In genomic region chr11:115202316-115202715, GRCm38 (mm10) we compare ENCODE assay signal across 8 mouse cellular contexts. TPM values are rescaled to one million over a fixed set of nuclear protein-coding genes. Genes with fewer than 3 reads are reported as not detected.
DNase-seq lines count a peak whose midpoint lies in the region; ATAC-seq and TF ChIP-seq lines count a peak whose summit lies in the region.

No protein-coding gene starts in this region.

- no peaks in the 10 kb centered on the region for H3K9me3 ChIP-seq in heart, embryonic 15.5 days (replicated peaks)
- H3K9me3 ChIP-seq in liver, embryonic 16.5 days (replicated peaks; ENCODE audit: control insufficient read depth, low read length), result no peaks in the 10 kb centered on the region
- H3K9me3 ChIP-seq in neural tube, embryonic 14.5 days (ENCODE audit: control insufficient read depth, low read length), result no peaks in the 10 kb centered on the region
- H3K9me3 ChIP-seq in stomach, postnatal 0 days (ENCODE audit: control insufficient read depth, low read length), result no peaks in the 10 kb centered on the region

- peak; percentile 58 to 66 for DNase-seq in adrenal gland, postnatal 4 days (ENCODE audit: low spot score in 2 of 2)
- DNase-seq in kidney, postnatal 10 days, result peak; percentile 90
- peak; percentile 87 for DNase-seq in stomach, postnatal 0 days (ENCODE audit: low spot score)

- 16% methylated on average over 12 of the region's 12 CpGs for WGBS in heart, embryonic 15.5 days
- 15% methylated on average over 12 of the region's 12 CpGs for WGBS in liver, embryonic 16.5 days (ENCODE audit: insufficient replicate concordance)
- 12% methylated on average over 12 of the region's 12 CpGs for WGBS in neural tube, embryonic 14.5 days
- 13% methylated on average over 12 of the region's 12 CpGs for WGBS in stomach, postnatal 0 days

- H3K4me2 ChIP-seq in heart, embryonic 15.5 days, result no peak overlapping the region
- no peak overlapping the region for H3K4me2 ChIP-seq in liver, embryonic 16.5 days (ENCODE audit: low read depth, low read length)
- no peak overlapping the region for H3K4me2 ChIP-seq in neural tube, embryonic 14.5 days (ENCODE audit: low read depth, low read length)
- H3K4me2 ChIP-seq in stomach, postnatal 0 days (replicated peaks; ENCODE audit: low read depth), result no peak overlapping the region

- no peak for TF ChIP-seq EP300 in stomach, postnatal 0 days (optimal IDR thresholded peaks at IDR 0.05)

- no peaks in the 10 kb centered on the region for H3K4me1 ChIP-seq in embryonic fibroblast, embryonic 13.5 days (ENCODE audit: control insufficient read depth, insufficient read depth, low read length)
- H3K4me1 ChIP-seq in heart, embryonic 15.5 days (replicated peaks), result no peaks in the 10 kb centered on the region
- no peaks in the 10 kb centered on the region for H3K4me1 ChIP-seq in liver, embryonic 16.5 days (ENCODE audit: control insufficient read depth, low read depth, low read length)
- H3K4me1 ChIP-seq in neural tube, embryonic 14.5 days (ENCODE audit: control insufficient read depth, insufficient read depth, low read length), result no peaks in the 10 kb centered on the region
- H3K4me1 ChIP-seq in stomach, postnatal 0 days (replicated peaks; ENCODE audit: control insufficient read depth, insufficient read depth), result no peaks in the 10 kb centered on the region

- peak; percentile 94 for TF ChIP-seq CTCF in C2C12 (IDR thresholded peaks at IDR 0.05; ENCODE audit: control insufficient read depth, insufficient read depth, insufficient read length)
- peak; percentile 88 for TF ChIP-seq CTCF in embryonic fibroblast, embryonic 13.5 days (IDR thresholded peaks at IDR 0.05; ENCODE audit: borderline replicate concordance, insufficient read depth, low read length)
- TF ChIP-seq CTCF in stomach, postnatal 0 days (IDR thresholded peaks at IDR 0.05; ENCODE audit: low read depth), result peak; percentile 97

- peak; percentile 70; the same call in 1 of the 2 replicates for ATAC-seq in heart, embryonic 15.5 days (replicated peaks; ENCODE audit: insufficient number of reproducible peaks, insufficient read depth, low FRiP score, low read depth)
- peak; percentile 64; the same call in 1 of the 2 replicates for ATAC-seq in liver, embryonic 16.5 days (ENCODE audit: low read depth)
- ATAC-seq in neural tube, embryonic 14.5 days (ENCODE audit: low read depth), result peak; percentile 84
- ATAC-seq in stomach, postnatal 0 days (ENCODE audit: low FRiP score, low TSS enrichment), result peak; percentile 84

- H3K79me3 ChIP-seq in C2C12 (ENCODE audit: low read depth), result no peaks in the 10 kb centered on the region

- no peaks in the 10 kb centered on the region for H3K79me2 ChIP-seq in C2C12 (ENCODE audit: control insufficient read depth, insufficient read depth)

- TF ChIP-seq POLR2A in embryonic fibroblast, embryonic 13.5 days (IDR thresholded peaks at IDR 0.05; ENCODE audit: low read depth, low read length), result no peak

- H3K27me3 ChIP-seq in C2C12 (ENCODE audit: control insufficient read depth, insufficient read depth, insufficient read length), result no peaks in the 10 kb centered on the region
- peaks cover 10% of the 10 kb centered on the region for H3K27me3 ChIP-seq in heart, embryonic 15.5 days
- no peaks in the 10 kb centered on the region for H3K27me3 ChIP-seq in liver, embryonic 16.5 days (ENCODE audit: control insufficient read depth, insufficient read depth, low read depth, low read length)
- H3K27me3 ChIP-seq in neural tube, embryonic 14.5 days (ENCODE audit: control insufficient read depth, insufficient read depth, low read length), result no peaks in the 10 kb centered on the region
- H3K27me3 ChIP-seq in stomach, postnatal 0 days (ENCODE audit: control insufficient read depth, insufficient read depth, low read length), result no peaks in the 10 kb centered on the region

- H3K9ac ChIP-seq in heart, embryonic 15.5 days, result no peak overlapping the region
- no peak overlapping the region for H3K9ac ChIP-seq in liver, embryonic 16.5 days (ENCODE audit: low read depth, low read length)
- H3K9ac ChIP-seq in neural tube, embryonic 14.5 days (replicated peaks; ENCODE audit: low read depth, low read length), result no peak overlapping the region
- H3K9ac ChIP-seq in stomach, postnatal 0 days (ENCODE audit: low read length), result no peak overlapping the region

- no peak overlapping the region for H3K27ac ChIP-seq in embryonic fibroblast, embryonic 13.5 days (ENCODE audit: insufficient read depth, low read length)
- H3K27ac ChIP-seq in heart, embryonic 15.5 days, result no peak overlapping the region
- H3K27ac ChIP-seq in liver, embryonic 16.5 days (ENCODE audit: low read length), result no peak overlapping the region
- no peak overlapping the region for H3K27ac ChIP-seq in neural tube, embryonic 14.5 days (ENCODE audit: low read depth, low read length)
- H3K27ac ChIP-seq in stomach, postnatal 0 days (replicated peaks), result no peak overlapping the region

- H3ac ChIP-seq in C2C12 (ENCODE audit: control insufficient read depth, insufficient read length, low read depth), result no peak overlapping the region

- peaks cover 10% of the 10 kb centered on the region for H3K36me3 ChIP-seq in C2C12 (ENCODE audit: control insufficient read depth, insufficient read depth)
- peaks cover 21% of the 10 kb centered on the region; the same call in 1 of the 2 replicates for H3K36me3 ChIP-seq in heart, embryonic 15.5 days
- H3K36me3 ChIP-seq in liver, embryonic 16.5 days (ENCODE audit: control insufficient read depth, insufficient read depth), result no peaks in the 10 kb centered on the region
- peaks cover 15% of the 10 kb centered on the region; the same call in 1 of the 2 replicates for H3K36me3 ChIP-seq in neural tube, embryonic 14.5 days (ENCODE audit: control insufficient read depth, insufficient read depth, low read length)
- peaks cover 23% of the 10 kb centered on the region for H3K36me3 ChIP-seq in stomach, postnatal 0 days (ENCODE audit: control insufficient read depth, insufficient read depth, low read length)

- H3K4me3 ChIP-seq in C2C12 (ENCODE audit: insufficient read depth, poor library complexity, severe bottlenecking), result no peak overlapping the region
- no peak overlapping the region for H3K4me3 ChIP-seq in embryonic fibroblast, embryonic 13.5 days (ENCODE audit: insufficient read depth, low read length)
- H3K4me3 ChIP-seq in heart, embryonic 15.5 days, result no peak overlapping the region
- H3K4me3 ChIP-seq in liver, embryonic 16.5 days (ENCODE audit: low read depth, low read length), result no peak overlapping the region
- H3K4me3 ChIP-seq in neural tube, embryonic 14.5 days (ENCODE audit: low read depth, low read length), result no peak overlapping the region
- H3K4me3 ChIP-seq in stomach, postnatal 0 days (ENCODE audit: low read depth, low read length), result no peak overlapping the region

TF ChIP-seq in C2C12, 6 proteins besides CTCF, POLR2A, EP300 and RAD21:
- TF ChIP-seq USF1 (IDR thresholded peaks at IDR 0.05; ENCODE audit: low read depth) (no peak), CEBPB (IDR thresholded peaks at IDR 0.05; ENCODE audit: low read depth) (no peak), MYOD1 (IDR thresholded peaks at IDR 0.05; ENCODE audit: control insufficient read depth, insufficient read length, low read depth) (no peak), MAX (IDR thresholded peaks at IDR 0.05) (no peak)

RNA-seq across cellular contexts. Expression of gene Nat9, which starts 14.7 kb away (rescaled TPM):
- 9.1 TPM for polyA plus RNA-seq in C2C12 (2012; fragmentation: generic; extraction: Trizol)
- 10 to 100 TPM; 21.6 to 22.1 TPM for total RNA-seq in adrenal gland, postnatal 4 days (2021)
- 13.3 and 20.7 TPM in 2 replicates for polyA plus RNA-seq in embryonic fibroblast, embryonic 13.5 days (2011; ENCODE audit: insufficient read length, low read depth, missing spikeins)
- polyA plus RNA-seq in heart, embryonic 15.5 days (2015; fragmentation: Nextera tagmentation; extraction: Ambion mirVana), result 16.2 and 20.8 TPM in 2 replicates
- 12.7 TPM in 2 replicates for polyA plus RNA-seq in liver, embryonic 16.5 days (2015; fragmentation: Nextera tagmentation; extraction: Ambion mirVana)
- 19.1 and 19.9 TPM in 2 replicates for polyA plus RNA-seq in neural tube, embryonic 14.5 days (2014; fragmentation: Nextera tagmentation; extraction: Ambion mirVana)
- 17.7 and 18.1 TPM in 2 replicates for polyA plus RNA-seq in stomach, postnatal 0 days (2015; fragmentation: Nextera tagmentation; extraction: Ambion mirVana)

RNA-seq across cellular contexts. Expression of gene Tmem104, which starts 15.0 kb away (rescaled TPM):
- polyA plus RNA-seq in C2C12 (2012; fragmentation: generic; extraction: Trizol), result 6.6 TPM
- 10 to 100 TPM; 11.9 to 12.0 TPM for total RNA-seq in adrenal gland, postnatal 4 days (2021)
- polyA plus RNA-seq in embryonic fibroblast, embryonic 13.5 days (2011; ENCODE audit: insufficient read length, low read depth, missing spikeins), result 11.6 and 13.3 TPM in 2 replicates
- 6.6 and 11.4 TPM in 2 replicates for polyA plus RNA-seq in heart, embryonic 15.5 days (2015; fragmentation: Nextera tagmentation; extraction: Ambion mirVana)
- polyA plus RNA-seq in liver, embryonic 16.5 days (2015; fragmentation: Nextera tagmentation; extraction: Ambion mirVana), result 5.9 and 6.4 TPM in 2 replicates
- 8.9 and 10.8 TPM in 2 replicates for polyA plus RNA-seq in neural tube, embryonic 14.5 days (2014; fragmentation: Nextera tagmentation; extraction: Ambion mirVana)
- 6.3 and 8.2 TPM in 2 replicates for polyA plus RNA-seq in stomach, postnatal 0 days (2015; fragmentation: Nextera tagmentation; extraction: Ambion mirVana)

RNA-seq across cellular contexts. Expression of gene Slc9a3r1, which starts 39.2 kb away (rescaled TPM):
- 19.1 TPM for polyA plus RNA-seq in C2C12 (2012; fragmentation: generic; extraction: Trizol)
- total RNA-seq in adrenal gland, postnatal 4 days (2021), result 10 to 100 TPM; 28.9 to 37.6 TPM
- polyA plus RNA-seq in embryonic fibroblast, embryonic 13.5 days (2011; ENCODE audit: insufficient read length, low read depth, missing spikeins), result 22.3 and 23.4 TPM in 2 replicates
- 24.6 and 46.4 TPM in 2 replicates for polyA plus RNA-seq in heart, embryonic 15.5 days (2015; fragmentation: Nextera tagmentation; extraction: Ambion mirVana)
- 78.8 and 88.7 TPM in 2 replicates for polyA plus RNA-seq in liver, embryonic 16.5 days (2015; fragmentation: Nextera tagmentation; extraction: Ambion mirVana)
- 42.3 and 59.1 TPM in 2 replicates for polyA plus RNA-seq in neural tube, embryonic 14.5 days (2014; fragmentation: Nextera tagmentation; extraction: Ambion mirVana)
- polyA plus RNA-seq in stomach, postnatal 0 days (2015; fragmentation: Nextera tagmentation; extraction: Ambion mirVana), result 104 and 109 TPM in 2 replicates
